Mouse (Mus musculus) left cerebral cortex, adult 9 months (tissue): Measurements from ENCODE around the gene Prkcg.

Experiments
- DNase-seq, 2 experiments: peaks; one replicate each; pipeline ENCODE4 v3.0.0; 2022; ENCODE audit warnings: low spot score in 2 of 2

The Prkcg gene

GRCm38 (mm10) chr7:3365547-3366279, 76.7 kb downstream of the Prkcg start:
- DNase-seq, result no peak

- no peak for DNase-seq
Measured at GRCm38 (mm10) chr7:3366705-3367516, 77.9 kb downstream of the Prkcg start.

- no peak for DNase-seq
Measured at GRCm38 (mm10) chr7:3367569-3367968, 78.6 kb downstream of the Prkcg start.

GRCm38 (mm10) chr7:3368311-3368710, 79.3 kb downstream of the Prkcg start:
- DNase-seq, result no peak

GRCm38 (mm10) chr7:3369189-3369588, 80.2 kb downstream of the Prkcg start:
- no peak for DNase-seq

- no peak for DNase-seq
Measured at GRCm38 (mm10) chr7:3370407-3370806, 81.4 kb downstream of the Prkcg start.

GRCm38 (mm10) chr7:3372376-3372775, 83.4 kb downstream of the Prkcg start:
- no peak for DNase-seq

GRCm38 (mm10) chr7:3373754-3374153, 84.8 kb downstream of the Prkcg start:
- DNase-seq, result no peak

- peak in 1 of 2 experiments; percentile 58 for DNase-seq
Measured at GRCm38 (mm10) chr7:3376831-3377230, 87.9 kb downstream of the Prkcg start.
